Mouse (Mus musculus) midbrain, embryonic 16.5 days (tissue): Measurements from ENCODE around the gene Galnt7. TPM values are rescaled to one million over a fixed set of nuclear protein-coding genes. Genes with fewer than 3 reads are reported as not detected.

Experiments used
- ATAC-seq: fragments of 200-750 bp; cut with Nextera tagmentation; 2 replicates; pipeline ENCODE4 v1.8.0; 2017; ENCODE audit warnings: moderate TSS enrichment
- H3K27ac ChIP-seq: fragments of 300-500 bp; sonication (generic); 2 replicates; pipeline ENCODE4 v1.5.1; 2014; ENCODE audit warnings: mild to moderate bottlenecking, low read length, mixed read lengths
- H3K27me3 ChIP-seq: fragments of 300-500 bp; sonication (generic); 2 replicates; pipeline ENCODE4 v1.6.1; 2014; ENCODE audit warnings: low read depth, low read length, mixed read lengths; ENCODE audit not compliant: control insufficient read depth, insufficient read depth
- H3K36me3 ChIP-seq: fragments of 300-500 bp; sonication (generic); 2 replicates; pipeline ENCODE4 v1.6.1; 2014; ENCODE audit warnings: mild to moderate bottlenecking, low read length, moderate library complexity, mixed read lengths; ENCODE audit not compliant: control insufficient read depth, insufficient read depth
- H3K4me1 ChIP-seq: fragments of 300-500 bp; sonication (generic); 2 replicates; pipeline ENCODE4 v1.6.1; 2014; ENCODE audit warnings: mild to moderate bottlenecking, low read length, mixed read lengths; ENCODE audit not compliant: control insufficient read depth, insufficient read depth
- H3K4me2 ChIP-seq: fragments of 300-500 bp; sonication (generic); 2 replicates; pipeline ENCODE4 v1.6.1; 2014; ENCODE audit warnings: mild to moderate bottlenecking, low read length, mixed read lengths
- H3K4me3 ChIP-seq: fragments of 300-500 bp; sonication (generic); 2 replicates; pipeline ENCODE4 v1.5.1; 2014; ENCODE audit warnings: low read depth, mild to moderate bottlenecking, low read length, moderate library complexity, mixed read lengths
- H3K9ac ChIP-seq: fragments of 300-500 bp; sonication (generic); 2 replicates; pipeline ENCODE4 v1.6.1; 2014; ENCODE audit warnings: low read depth, low read length, mixed read lengths
- H3K9me3 ChIP-seq: fragments of 300-500 bp; sonication (generic); replicated peaks from 2 replicates; pipeline ENCODE4 v1.6.1; 2014; ENCODE audit warnings: mild to moderate bottlenecking, low read length, mixed read lengths; ENCODE audit not compliant: control insufficient read depth, poor library complexity, severe bottlenecking
- WGBS: fragments of 180-500 bp; shearing (Covaris S2); extraction: QIAGEN DNeasy Blood & Tissue Kit; methylation state at CpG from one replicate; pipeline ENCODE4 v1.1.7; 2014; 5-methylcytosine and 5-hydroxymethylcytosine counted together
- polyA plus RNA-seq: library from polyadenylated mRNA; unstranded; fragments of >200 nt; fragmentation: Nextera tagmentation; extraction: Ambion mirVana; gene quantifications from 2 replicates; pipeline ENCODE4 v1.2.1, GENCODE M21; 2015

Gene Galnt7
- polyA plus RNA-seq, 1 experiment from 2014 or later, result 8.2 TPM

- peak; percentile 81 for ATAC-seq
- H3K9me3 ChIP-seq, result no peaks in the 10 kb centered on the region
- peak overlapping the region; percentile 90 for H3K4me3 ChIP-seq
- H3K4me1 ChIP-seq, result peaks cover 7% of the 10 kb centered on the region
- no peaks in the 10 kb centered on the region for H3K36me3 ChIP-seq
- peak overlapping the region; percentile 91 for H3K9ac ChIP-seq
- peak overlapping the region; percentile 9; the same call in 1 of the 2 replicates for H3K27ac ChIP-seq
- under 1% methylated on average over 27 of the region's 38 CpGs for WGBS
- H3K4me2 ChIP-seq, result peak overlapping the region; percentile 97
- no peaks in the 10 kb centered on the region for H3K27me3 ChIP-seq
Observed at GRCm38 (mm10) chr8:57653056-57653767, 380 bp upstream of the Galnt7 start.

GRCm38 (mm10) chr8:57651689-57652455, 960 bp downstream of the Galnt7 start:
- Histone ChIP-seq H3K4me2 (peak overlapping the region; percentile 97), H3K27me3 (no peaks in the 10 kb centered on the region), H3K36me3 (no peaks in the 10 kb centered on the region), H3K27ac (peak overlapping the region; percentile 90), H3K4me1 (peaks cover 8% of the 10 kb centered on the region), H3K9me3 (no peaks in the 10 kb centered on the region), H3K4me3 (peak overlapping the region; percentile 90), H3K9ac (peak overlapping the region; percentile 91)
- WGBS, result under 1% methylated on average over 51 of the region's 91 CpGs
- peak; percentile 82 for ATAC-seq

DNA sequence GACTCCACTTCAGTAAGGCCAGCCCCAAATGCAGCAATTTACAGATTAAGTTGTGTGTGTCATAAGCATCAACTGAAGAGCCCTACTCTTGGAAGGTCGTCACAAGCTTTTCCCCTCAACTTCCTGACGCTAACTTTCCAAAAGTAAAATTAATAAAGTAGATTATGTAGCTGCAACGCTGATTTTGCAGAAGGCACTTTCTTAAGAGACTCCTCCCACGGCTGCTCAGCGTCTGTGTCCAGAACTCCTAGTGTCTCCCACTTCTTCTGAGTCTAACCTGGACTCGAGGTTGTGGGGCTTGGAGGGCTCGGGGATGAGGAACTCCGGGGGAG, 1.5 kb downstream of the Galnt7 start:
- Histone ChIP-seq H3K9ac (peak overlapping the region; percentile 91), H3K27ac (peak overlapping the region; percentile 90), H3K9me3 (no peaks in the 10 kb centered on the region), H3K4me1 (peaks cover 10% of the 10 kb centered on the region), H3K4me3 (peak overlapping the region; percentile 90), H3K27me3 (no peaks in the 10 kb centered on the region), H3K4me2 (peak overlapping the region; percentile 97), H3K36me3 (no peaks in the 10 kb centered on the region)
- ATAC-seq, result peak; percentile 3
- WGBS, result under 1% methylated on average over 8 of the region's 8 CpGs

- no peaks in the 10 kb centered on the region for H3K9me3 ChIP-seq
- H3K36me3 ChIP-seq, result no peaks in the 10 kb centered on the region
- no peak overlapping the region for H3K9ac ChIP-seq
- H3K4me2 ChIP-seq, result 0 out of 2 replicates have a peak overlapping the region, but pooled peaks have one; percentile 2
- ATAC-seq, result no peak
- peaks cover 10% of the 10 kb centered on the region for H3K4me1 ChIP-seq
- H3K4me3 ChIP-seq, result no peak overlapping the region
- no peak overlapping the region for H3K27ac ChIP-seq
- no peaks in the 10 kb centered on the region for H3K27me3 ChIP-seq
- 80% methylated on average over 6 of the region's 6 CpGs for WGBS
Observed at GRCm38 (mm10) chr8:57650216-57650615, 2.6 kb downstream of the Galnt7 start.

DNA sequence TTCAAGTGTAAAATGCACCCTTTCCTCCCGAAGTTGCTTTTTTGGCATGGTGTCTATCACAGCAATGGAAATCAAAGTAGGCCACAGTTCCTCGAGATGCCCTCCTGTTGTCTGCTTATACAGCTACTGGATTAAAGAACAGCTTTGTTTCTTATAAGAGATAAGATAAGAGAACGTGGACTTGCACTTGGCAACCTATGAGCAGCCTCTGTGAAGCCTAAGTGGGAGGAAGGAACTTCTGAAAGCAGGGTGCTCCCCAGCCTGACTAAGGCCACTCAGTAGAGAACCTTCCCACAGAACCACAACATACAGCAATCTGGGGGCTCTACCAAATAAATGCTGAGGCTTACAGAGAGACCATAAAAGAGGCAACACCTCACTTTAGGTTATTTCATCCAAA, 5.3 kb downstream of the Galnt7 start:
- Histone ChIP-seq H3K9ac (no peak overlapping the region), H3K4me1 (peaks cover 10% of the 10 kb centered on the region), H3K9me3 (no peaks in the 10 kb centered on the region), H3K4me3 (no peak overlapping the region), H3K36me3 (no peaks in the 10 kb centered on the region), H3K27ac (no peak overlapping the region), H3K4me2 (no peak overlapping the region), H3K27me3 (no peaks in the 10 kb centered on the region)
- WGBS, result 66% methylated on average over 3 of the region's 3 CpGs
- ATAC-seq, result no peak

GRCm38 (mm10) chr8:57644281-57644680, 8.6 kb downstream of the Galnt7 start:
- peaks cover 5% of the 10 kb centered on the region; the same call in 1 of the 2 replicates for H3K4me1 ChIP-seq
- no peaks in the 10 kb centered on the region for H3K36me3 ChIP-seq
- no peak overlapping the region for H3K27ac ChIP-seq
- no peak overlapping the region for H3K4me2 ChIP-seq
- H3K9me3 ChIP-seq, result no peaks in the 10 kb centered on the region
- WGBS, result 82% methylated on average over 6 of the region's 6 CpGs
- H3K4me3 ChIP-seq, result no peak overlapping the region
- H3K27me3 ChIP-seq, result no peaks in the 10 kb centered on the region
- H3K9ac ChIP-seq, result no peak overlapping the region
- ATAC-seq, result no peak

DNA sequence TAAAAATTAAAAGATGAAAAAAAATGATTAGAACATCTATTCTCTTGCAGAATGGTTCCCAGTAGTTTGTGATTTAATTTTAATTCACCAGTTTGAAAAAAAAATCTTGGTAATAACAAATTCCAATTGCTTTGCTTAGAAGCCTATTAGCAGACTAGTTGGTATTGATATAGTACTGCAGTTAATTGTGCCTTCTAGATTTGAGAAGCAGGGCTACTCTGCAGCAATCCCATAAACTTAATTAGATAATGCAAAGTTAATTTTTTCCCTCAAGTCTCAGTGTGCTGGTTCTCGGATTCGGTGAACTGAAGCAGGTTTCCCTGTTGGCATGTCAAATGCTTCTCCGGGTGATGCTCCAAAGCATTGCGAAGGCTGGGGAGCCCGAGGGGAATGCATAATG, 10.1 kb downstream of the Galnt7 start:
- no peak overlapping the region for H3K9ac ChIP-seq
- H3K4me3 ChIP-seq, result no peak overlapping the region
- 76% methylated on average over 5 of the region's 5 CpGs for WGBS
- ATAC-seq, result no peak
- no peaks in the 10 kb centered on the region for H3K36me3 ChIP-seq
- no peak overlapping the region for H3K4me2 ChIP-seq
- H3K9me3 ChIP-seq, result no peaks in the 10 kb centered on the region
- H3K27ac ChIP-seq, result no peak overlapping the region
- no peaks in the 10 kb centered on the region for H3K27me3 ChIP-seq
- H3K4me1 ChIP-seq, result peaks cover 6% of the 10 kb centered on the region; the same call in 1 of the 2 replicates

- Histone ChIP-seq H3K9me3 (no peaks in the 10 kb centered on the region), H3K27me3 (no peaks in the 10 kb centered on the region), H3K4me2 (no peak overlapping the region), H3K4me1 (peaks cover 4% of the 10 kb centered on the region; the same call in 1 of the 2 replicates), H3K4me3 (no peak overlapping the region), H3K9ac (no peak overlapping the region), H3K27ac (no peak overlapping the region), H3K36me3 (no peaks in the 10 kb centered on the region)
- 69% methylated on average over 6 of the region's 6 CpGs for WGBS
- ATAC-seq, result no peak
Observed at GRCm38 (mm10) chr8:57638925-57639324, 13.9 kb downstream of the Galnt7 start.
